Mouse (Mus musculus): ENCODE measurements at regions not wholly inside any gene's neighbourhood (a gene's known extent, or its start where the extent isn't known, plus 50 kb on each side); places are given as distances from the start of the nearest gene placed in this dataset.

- DNase-seq (ENCODE audit: low spot score in 2 of 2) = no peak
Observed at GRCm38 (mm10) chr4:74981491-74981890, 296.6 kb downstream of the Dmac1 start.

GRCm38 (mm10) chr4:74972143-74972542 is 306.0 kb downstream of the Dmac1 start:
- DNase-seq (ENCODE audit: low spot score in 2 of 2) = peak in 1 of 2 experiments; percentile 11

All from layer of hippocampus, adult 18-20 months (tissue).